Mouse (Mus musculus) small intestine, adult 2 months (tissue): ENCODE measurements around the gene Atp13a5.

Experiments
- CTCF ChIP-seq: fragments of 200-500 bp; IDR thresholded peaks from 2 replicates; pipeline ENCODE4 v1.5.1; 2012; ENCODE audit warnings: low read depth, mild to moderate bottlenecking, control low read depth, inconsistent platforms, low read length, moderate library complexity, mixed read lengths; ENCODE audit not compliant: insufficient replicate concordance, insufficient read length; ENCODE audit errors: extremely low read depth
- POLR2A ChIP-seq: fragments of 200-500 bp; IDR thresholded peaks from 2 replicates; pipeline ENCODE4 v1.6.1; 2012; ENCODE audit warnings: low read depth, mild to moderate bottlenecking, control low read depth, inconsistent platforms, low read length, moderate library complexity

DNA sequence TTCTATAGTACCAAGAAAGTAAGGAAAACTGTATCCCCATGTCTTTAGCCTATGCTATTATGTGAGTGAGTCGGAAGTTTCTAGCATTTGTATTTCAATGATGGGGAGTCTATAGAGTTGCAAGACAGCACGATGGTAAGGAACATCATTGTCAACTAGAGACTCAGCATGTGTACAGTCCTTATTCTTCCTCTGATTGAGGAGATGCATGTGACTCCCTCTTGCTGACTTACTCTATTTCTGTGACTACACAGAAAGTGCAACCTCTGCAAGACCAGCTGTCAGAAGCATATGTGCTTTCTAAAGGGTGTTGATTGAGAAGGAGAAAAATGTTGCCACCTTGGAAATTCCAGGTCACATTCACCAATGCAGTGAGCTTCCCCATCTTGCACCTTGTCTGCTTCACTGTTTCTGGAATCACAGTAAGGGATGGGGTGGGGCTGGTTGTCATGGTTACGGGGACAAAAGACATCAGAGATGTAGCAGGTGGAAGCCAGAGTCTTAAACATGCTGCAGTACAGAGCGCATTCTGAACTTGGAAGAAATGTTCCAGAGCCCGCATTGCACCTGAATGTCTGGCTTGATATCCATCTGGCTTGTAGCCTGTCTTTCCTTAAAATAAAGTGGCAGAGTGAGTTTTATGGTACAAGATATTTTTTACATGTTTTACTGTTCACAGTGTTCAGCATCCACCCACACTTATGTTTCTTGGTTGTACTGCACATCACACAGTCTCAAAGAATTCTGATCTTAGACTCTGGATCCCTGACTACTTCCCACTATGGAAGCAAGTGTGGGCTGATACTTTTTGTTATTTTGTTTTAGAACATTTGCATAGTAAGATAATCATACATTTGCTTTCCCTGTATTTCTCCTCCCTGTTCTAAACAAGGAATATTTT is 161.9 kb downstream of the Atp13a5 start:
- no peak for TF ChIP-seq CTCF
- TF ChIP-seq POLR2A, result no peak
